In genomic region chr19:10413701-10414242, GRCm38 (mm10) we compare ENCODE assay signal across 9 mouse cellular contexts. TPM values are rescaled to one million over a fixed set of nuclear protein-coding genes. Genes with fewer than 3 reads are reported as not detected.
DNase-seq lines count a peak whose midpoint lies in the region; ATAC-seq and TF ChIP-seq lines count a peak whose summit lies in the region.
"Had no signal": no experiment of that assay in that cellular context is flagged by ENCODE, and none has a peak within 500 bp of the region (broad histone marks: within the 10 kb centered on the region; RNA-seq: fewer than 3 reads in every experiment).

No protein-coding gene starts in this region.

- no peak for TF ChIP-seq POLR2A in cerebellum, adult 2 months (IDR thresholded peaks at IDR 0.05; ENCODE audit: borderline replicate concordance, insufficient read depth, low read length)

- no peak for TF ChIP-seq CTCF in left cerebral cortex, adult 2 months (IDR thresholded peaks at IDR 0.05)
- TF ChIP-seq CTCF in cerebellum, adult 2 months (IDR thresholded peaks at IDR 0.05; ENCODE audit: borderline replicate concordance, insufficient read depth, low read depth, low read length), result no peak

- H3K4me1 ChIP-seq in embryonic facial prominence, embryonic 14.5 days (ENCODE audit: control insufficient read depth, insufficient read depth, low read length), result no peaks in the 10 kb centered on the region
- H3K4me1 ChIP-seq in kidney, embryonic 14.5 days (ENCODE audit: control insufficient read depth, insufficient read depth, low read length), result peaks cover 14% of the 10 kb centered on the region
- H3K4me1 ChIP-seq in neural tube, embryonic 13.5 days (replicated peaks), result peaks cover 61% of the 10 kb centered on the region
- H3K4me1 ChIP-seq in cerebellum, adult 2 months (ENCODE audit: control insufficient read depth, insufficient read depth, low read length), result peaks cover 82% of the 10 kb centered on the region

- intact Hi-C loops in left cerebral cortex, postnatal 4 days (cut with DNase I), result no loop called here
- intact Hi-C loops in left cerebral cortex, adult 2 months (cut with DNase I), result no loop called here

- WGBS in embryonic facial prominence, embryonic 14.5 days, result under 1% methylated on average over 16 of the region's 19 CpGs
- WGBS in kidney, embryonic 14.5 days, result under 1% methylated on average over 19 of the region's 19 CpGs
- under 1% methylated on average over 19 of the region's 19 CpGs for WGBS in neural tube, embryonic 13.5 days
- 36% methylated on average over 19 of the region's 19 CpGs for WGBS in cerebellum, adult 2 months

- peak overlapping the region; percentile 54; the same call in 1 of the 2 replicates for H3K9ac ChIP-seq in embryonic facial prominence, embryonic 14.5 days (ENCODE audit: low read depth, low read length)
- H3K9ac ChIP-seq in kidney, embryonic 14.5 days (ENCODE audit: low read depth, low read length), result 0 out of 2 replicates have a peak overlapping the region, but pooled peaks have one; percentile 7
- peak overlapping the region; percentile 58; the same call in 1 of the 2 replicates for H3K9ac ChIP-seq in neural tube, embryonic 13.5 days

- H3K9me3 ChIP-seq in embryonic facial prominence, embryonic 14.5 days (ENCODE audit: control insufficient read depth, low read length), result no peaks in the 10 kb centered on the region
- no peaks in the 10 kb centered on the region for H3K9me3 ChIP-seq in kidney, embryonic 14.5 days (ENCODE audit: control insufficient read depth, low read length)
- no peaks in the 10 kb centered on the region for H3K9me3 ChIP-seq in neural tube, embryonic 13.5 days
- H3K9me3 ChIP-seq: G1E had no signal

- H3K27ac ChIP-seq in left cerebral cortex, adult 2 months, result no peak overlapping the region
- H3K27ac ChIP-seq in embryonic facial prominence, embryonic 14.5 days (replicated peaks; ENCODE audit: low read depth, low read length), result no peak overlapping the region
- no peak overlapping the region for H3K27ac ChIP-seq in kidney, embryonic 14.5 days (ENCODE audit: low read depth, low read length)
- H3K27ac ChIP-seq in neural tube, embryonic 13.5 days (replicated peaks), result peak overlapping the region; percentile 76
- H3K27ac ChIP-seq in cerebellum, adult 2 months (ENCODE audit: insufficient read depth, low read length), result no peak overlapping the region

- H3K36me3 ChIP-seq in embryonic facial prominence, embryonic 14.5 days (ENCODE audit: control insufficient read depth, insufficient read depth, low read length), result no peaks in the 10 kb centered on the region
- H3K36me3 ChIP-seq in kidney, embryonic 14.5 days (ENCODE audit: control insufficient read depth, insufficient read depth, low read length), result no peaks in the 10 kb centered on the region
- no peaks in the 10 kb centered on the region for H3K36me3 ChIP-seq in neural tube, embryonic 13.5 days
- H3K36me3 ChIP-seq: G1E had no signal

- no peaks in the 10 kb centered on the region for H3K27me3 ChIP-seq in embryonic facial prominence, embryonic 14.5 days (replicated peaks; ENCODE audit: control insufficient read depth, insufficient read depth, low read length)
- H3K27me3 ChIP-seq in kidney, embryonic 14.5 days (ENCODE audit: control insufficient read depth, insufficient read depth, low read length), result no peaks in the 10 kb centered on the region
- no peaks in the 10 kb centered on the region; the same call in 1 of the 2 replicates for H3K27me3 ChIP-seq in neural tube, embryonic 13.5 days
- H3K27me3 ChIP-seq in cerebellum, adult 2 months (ENCODE audit: control insufficient read depth, insufficient read depth, low read length), result no peaks in the 10 kb centered on the region

- H3K4me3 ChIP-seq in left cerebral cortex, adult 2 months, result no peak overlapping the region
- H3K4me3 ChIP-seq in embryonic facial prominence, embryonic 14.5 days (ENCODE audit: low read depth, low read length), result peak overlapping the region; percentile 28; the same call in 1 of the 2 replicates
- H3K4me3 ChIP-seq in kidney, embryonic 14.5 days (ENCODE audit: low read length), result peak overlapping the region; percentile 22; the same call in 1 of the 2 replicates
- peak overlapping the region; percentile 25 for H3K4me3 ChIP-seq in neural tube, embryonic 13.5 days
- no peak overlapping the region for H3K4me3 ChIP-seq in cerebellum, adult 2 months (replicated peaks; ENCODE audit: insufficient read depth, low read depth, low read length)

- peak; percentile 88 for ATAC-seq in embryonic facial prominence, embryonic 14.5 days (ENCODE audit: low read depth)
- peak; percentile 89 for ATAC-seq in kidney, embryonic 14.5 days (ENCODE audit: low FRiP score, low TSS enrichment)
- ATAC-seq in neural tube, embryonic 13.5 days (ENCODE audit: low read depth), result peak; percentile 85

- peak overlapping the region; percentile 52 for H3K4me2 ChIP-seq in embryonic facial prominence, embryonic 14.5 days (ENCODE audit: low read depth, low read length)
- peak overlapping the region; percentile 40 for H3K4me2 ChIP-seq in kidney, embryonic 14.5 days (replicated peaks; ENCODE audit: low read depth, low read length)
- peak overlapping the region; percentile 54 for H3K4me2 ChIP-seq in neural tube, embryonic 13.5 days

- peak; percentile 75 for DNase-seq in left cerebral cortex, postnatal 4 days
- no peak for DNase-seq in left cerebral cortex, adult 2 months (ENCODE audit: extremely low spot score in 1 of 2, low spot score in 2 of 2)
- peak; percentile 92 for DNase-seq in embryonic facial prominence, embryonic 14.5 days (ENCODE audit: low spot score)
- no peak for DNase-seq in cerebellum, adult 2 months
- DNase-seq in cerebellum, adult 8-10 months, result no peak
- no peak for DNase-seq in layer of hippocampus, adult 8-10 months (ENCODE audit: low spot score in 2 of 2)

RNA-seq across cellular contexts. Expression of gene Syt7, which starts 24.9 kb away (rescaled TPM):
- 100 to 1,000 TPM; 209 to 213 TPM for total RNA-seq in left cerebral cortex, postnatal 4 days (2021)
- 100 to 1,000 TPM; 326 to 329 TPM for total RNA-seq in left cerebral cortex, adult 2 months (2021)
- polyA plus RNA-seq in embryonic facial prominence, embryonic 14.5 days (2014; fragmentation: Nextera tagmentation; extraction: Ambion mirVana), result 1.4 and 2.0 TPM in 2 replicates
- 2.1 and 2.3 TPM in 2 replicates for polyA plus RNA-seq in kidney, embryonic 14.5 days (2014; fragmentation: Nextera tagmentation; extraction: Ambion mirVana)
- 9.6 and 10.7 TPM in 2 replicates for polyA plus RNA-seq in neural tube, embryonic 13.5 days (2015; fragmentation: Nextera tagmentation; extraction: Ambion mirVana)
- polyA plus RNA-seq in cerebellum, adult 2 months (2012; rRNA removed), result 173 and 187 TPM in 2 replicates
- 100 to 1,000 TPM; 241 to 317 (median 281) TPM for total RNA-seq in layer of hippocampus, adult 8-10 months (2022)
- polyA plus RNA-seq: G1E had no signal

RNA-seq across cellular contexts. Expression of gene Lrrc10b, which starts 43.5 kb away (rescaled TPM):
- 1 to 10 TPM; 3.7 to 5.0 TPM for total RNA-seq in left cerebral cortex, postnatal 4 days (2021)
- total RNA-seq in left cerebral cortex, adult 2 months (2021), result 10 to 100 TPM in 1 of 2 experiments, 1 to 10 TPM in 1; 6.9 to 15.8 TPM
- polyA plus RNA-seq in embryonic facial prominence, embryonic 14.5 days (2014; fragmentation: Nextera tagmentation; extraction: Ambion mirVana), result 0.68 and 1.4 TPM in 2 replicates
- polyA plus RNA-seq in kidney, embryonic 14.5 days (2014; fragmentation: Nextera tagmentation; extraction: Ambion mirVana), result 0.91 and 1.0 TPM in 2 replicates
- polyA plus RNA-seq in neural tube, embryonic 13.5 days (2015; fragmentation: Nextera tagmentation; extraction: Ambion mirVana), result 0.55 and 0.67 TPM in 2 replicates
- 0.54 and 0.57 TPM in 2 replicates for polyA plus RNA-seq in cerebellum, adult 2 months (2012; rRNA removed)
- 10 to 100 TPM; 47.8 to 70.9 (median 54.8) TPM for total RNA-seq in layer of hippocampus, adult 8-10 months (2022)
- total RNA-seq: G1E had no signal
- polyA plus RNA-seq: G1E had no signal

Comparison
In these comparisons a context has a peak if more than half of its experiments do, and no peak if none do; other contexts are left out.
1. DNase-seq: peak in left cerebral cortex, postnatal 4 days (single experiment) and embryonic facial prominence, embryonic 14.5 days (single experiment); none in left cerebral cortex, adult 2 months (0 of 2), cerebellum, adult 2 months (0 of 2), cerebellum, adult 8-10 months (single experiment) and layer of hippocampus, adult 8-10 months (0 of 2).
2. H3K4me3 ChIP-seq: peak in embryonic facial prominence, embryonic 14.5 days (single experiment), kidney, embryonic 14.5 days (single experiment) and neural tube, embryonic 13.5 days (single experiment); none in left cerebral cortex, adult 2 months (single experiment) and cerebellum, adult 2 months (single experiment).
3. H3K9ac ChIP-seq: peak in every context shown above with its lines; median percentile 58 in neural tube, embryonic 13.5 days; 54 in embryonic facial prominence, embryonic 14.5 days; 7 in kidney, embryonic 14.5 days.
4. RNA of gene Syt7, which starts 24.9 kb away (polyA plus RNA-seq): 173 to 187 TPM in cerebellum, adult 2 months; 9.6 to 10.7 TPM in neural tube, embryonic 13.5 days, 2.1 to 2.3 TPM in kidney, embryonic 14.5 days and 1.4 to 2.0 TPM in embryonic facial prominence, embryonic 14.5 days; every median in the first group is over 10 times any median in the second.
5. Peak in every context shown above with its lines, with median percentiles within 50 percentile points of each other: ATAC-seq and H3K4me2 ChIP-seq.